Mouse (Mus musculus) hindbrain, embryonic 12.5 days (tissue): ENCODE results near the gene Pm20d1. TPM values are rescaled to one million over a fixed set of nuclear protein-coding genes. Genes with fewer than 3 reads are reported as not detected.
A peak's percentile ranks its signal among the peaks of the same experiment; 100 is the strongest.

Source experiments
- ATAC-seq: fragments of 200-750 bp; cut with Nextera tagmentation; 2 replicates; pipeline ENCODE4 v1.8.0; 2017; ENCODE audit warnings: moderate TSS enrichment; ENCODE audit not compliant: low FRiP score
- H3K27ac ChIP-seq: fragments of 300-500 bp; sonication (generic); 2 replicates; pipeline ENCODE4 v1.5.1; 2016; ENCODE audit warnings: mild to moderate bottlenecking
- H3K27me3 ChIP-seq: fragments of 300-500 bp; sonication (generic); 2 replicates; pipeline ENCODE4 v1.6.1; 2016; ENCODE audit warnings: mild to moderate bottlenecking
- H3K36me3 ChIP-seq: fragments of 300-500 bp; sonication (generic); 2 replicates; pipeline ENCODE4 v1.6.1; 2016; ENCODE audit warnings: mild to moderate bottlenecking
- H3K4me1 ChIP-seq: fragments of 300-500 bp; sonication (generic); 2 replicates; pipeline ENCODE4 v1.6.1; 2016
- H3K4me2 ChIP-seq: fragments of 300-500 bp; sonication (generic); replicated peaks from 2 replicates; pipeline ENCODE4 v1.6.1; 2016; ENCODE audit warnings: mild to moderate bottlenecking
- H3K4me3 ChIP-seq: fragments of 300-500 bp; sonication (generic); 2 replicates; pipeline ENCODE4 v1.5.1; 2016; ENCODE audit warnings: mild to moderate bottlenecking
- H3K9ac ChIP-seq: fragments of 300-500 bp; sonication (generic); 2 replicates; pipeline ENCODE4 v1.6.1; 2016; ENCODE audit warnings: mild to moderate bottlenecking, moderate library complexity
- H3K9me3 ChIP-seq: fragments of 300-500 bp; sonication (generic); replicated peaks from 2 replicates; pipeline ENCODE4 v1.6.1; 2016; ENCODE audit warnings: mild to moderate bottlenecking
- WGBS: fragments of 180-500 bp; shearing (Covaris S2); methylation state at CpG from one replicate; pipeline ENCODE4 v1.1.7; 2016; 5-methylcytosine and 5-hydroxymethylcytosine counted together
- polyA plus RNA-seq: library from polyadenylated mRNA; unstranded; fragments of >200 nt; fragmentation: Nextera tagmentation; extraction: Ambion mirVana; gene quantifications from 2 replicates; pipeline ENCODE4 v1.2.1, GENCODE M21; 2016

The Pm20d1 gene
- polyA plus RNA-seq, 1 experiment from 2014 or later = 0.35 TPM

GRCm38 (mm10) chr1:131839279-131839678, 42.1 kb downstream of the Pm20d1 start:
- Histone ChIP-seq H3K27me3 (no peaks in the 10 kb centered on the region; the same call in 1 of the 2 replicates), H3K36me3 (peaks cover 45% of the 10 kb centered on the region), H3K4me1 (no peaks in the 10 kb centered on the region), H3K27ac (no peak overlapping the region), H3K4me3 (no peak overlapping the region), H3K4me2 (no peak overlapping the region), H3K9ac (no peak overlapping the region), H3K9me3 (no peaks in the 10 kb centered on the region)
- no peak for ATAC-seq
- WGBS = 31% methylated on average over 2 of the region's 2 CpGs

- Histone ChIP-seq H3K36me3 (peaks cover 60% of the 10 kb centered on the region), H3K4me1 (no peaks in the 10 kb centered on the region), H3K9ac (no peak overlapping the region), H3K27ac (no peak overlapping the region), H3K4me3 (no peak overlapping the region), H3K4me2 (no peak overlapping the region), H3K27me3 (no peaks in the 10 kb centered on the region; the same call in 1 of the 2 replicates), H3K9me3 (no peaks in the 10 kb centered on the region)
- WGBS = 87% methylated on average over 4 of the region's 4 CpGs
- ATAC-seq = no peak
These were observed 45.0 kb downstream of the Pm20d1 start for GRCm38 (mm10) chr1:131842221-131842620.

GRCm38 (mm10) chr1:131843758-131844157, 46.6 kb downstream of the Pm20d1 start:
- no peak overlapping the region for H3K27ac ChIP-seq
- H3K27me3 ChIP-seq = no peaks in the 10 kb centered on the region; the same call in 1 of the 2 replicates
- H3K36me3 ChIP-seq = peaks cover 64% of the 10 kb centered on the region
- 97% methylated on average over 10 of the region's 10 CpGs for WGBS
- H3K9ac ChIP-seq = no peak overlapping the region
- H3K4me2 ChIP-seq = no peak overlapping the region
- no peak for ATAC-seq
- H3K9me3 ChIP-seq = no peaks in the 10 kb centered on the region
- no peaks in the 10 kb centered on the region for H3K4me1 ChIP-seq
- no peak overlapping the region for H3K4me3 ChIP-seq

GRCm38 (mm10) chr1:131844883-131845282, 47.7 kb downstream of the Pm20d1 start:
- peaks cover 62% of the 10 kb centered on the region for H3K36me3 ChIP-seq
- H3K27ac ChIP-seq = no peak overlapping the region
- no peaks in the 10 kb centered on the region for H3K9me3 ChIP-seq
- 36% methylated on average over 8 of the region's 8 CpGs for whole genome bisulfite sequencing
- no peaks in the 10 kb centered on the region for H3K4me1 ChIP-seq
- no peak overlapping the region for H3K4me2 ChIP-seq
- H3K9ac ChIP-seq = no peak overlapping the region
- no peaks in the 10 kb centered on the region for H3K27me3 ChIP-seq
- no peak overlapping the region for H3K4me3 ChIP-seq
- no peak for ATAC-seq

- Histone ChIP-seq H3K4me2 (no peak overlapping the region), H3K4me1 (no peaks in the 10 kb centered on the region), H3K27ac (no peak overlapping the region), H3K4me3 (no peak overlapping the region), H3K9ac (no peak overlapping the region), H3K27me3 (no peaks in the 10 kb centered on the region), H3K36me3 (peaks cover 49% of the 10 kb centered on the region), H3K9me3 (no peaks in the 10 kb centered on the region)
- ATAC-seq = no peak
- 86% methylated on average over 5 of the region's 5 CpGs for WGBS
These were observed 49.1 kb downstream of the Pm20d1 start for GRCm38 (mm10) chr1:131846255-131846654.

- Histone ChIP-seq H3K27ac (no peak overlapping the region), H3K27me3 (no peaks in the 10 kb centered on the region), H3K4me2 (no peak overlapping the region), H3K9me3 (no peaks in the 10 kb centered on the region), H3K9ac (no peak overlapping the region), H3K4me3 (no peak overlapping the region), H3K36me3 (no peaks in the 10 kb centered on the region), H3K4me1 (no peaks in the 10 kb centered on the region)
- ATAC-seq = no peak
- 80% methylated on average over 4 of the region's 4 CpGs for WGBS
These were observed 64.6 kb downstream of the Pm20d1 start for GRCm38 (mm10) chr1:131861811-131862210.

GRCm38 (mm10) chr1:131865596-131865995, 68.4 kb downstream of the Pm20d1 start:
- no peak overlapping the region for H3K27ac ChIP-seq
- ATAC-seq = no peak
- no peak overlapping the region for H3K4me2 ChIP-seq
- H3K4me3 ChIP-seq = no peak overlapping the region
- peaks cover 8% of the 10 kb centered on the region for H3K27me3 ChIP-seq
- 0 out of 2 replicates have a peak, but pooled peaks cover 6% of the 10 kb centered on the region for H3K4me1 ChIP-seq
- no peak overlapping the region for H3K9ac ChIP-seq
- no peaks in the 10 kb centered on the region for H3K36me3 ChIP-seq
- no peaks in the 10 kb centered on the region for H3K9me3 ChIP-seq
- 81% methylated on average over 5 of the region's 5 CpGs for WGBS

GRCm38 (mm10) chr1:131866304-131866999, 69.3 kb downstream of the Pm20d1 start:
- no peak overlapping the region for H3K4me3 ChIP-seq
- ATAC-seq = no peak; the same call in 1 of the 2 replicates
- peaks cover 8% of the 10 kb centered on the region for H3K27me3 ChIP-seq
- H3K27ac ChIP-seq = no peak overlapping the region
- H3K4me2 ChIP-seq = no peak overlapping the region
- H3K9me3 ChIP-seq = no peaks in the 10 kb centered on the region
- H3K36me3 ChIP-seq = no peaks in the 10 kb centered on the region
- H3K9ac ChIP-seq = no peak overlapping the region
- 0 out of 2 replicates have a peak, but pooled peaks cover 6% of the 10 kb centered on the region for H3K4me1 ChIP-seq
- 82% methylated on average over 6 of the region's 6 CpGs for WGBS

- under 1% methylated on average over 46 of the region's 46 CpGs for WGBS
- no peak within 1 kb of the TSS for H3K27ac ChIP-seq
- H3K27me3 ChIP-seq = peaks cover 8% of the 10 kb centered on the region
- peak within 1 kb of the TSS; percentile 53 for H3K4me3 ChIP-seq
- peak within 1 kb of the TSS; percentile 49 for H3K9ac ChIP-seq
- H3K9me3 ChIP-seq = no peaks in the 10 kb centered on the region
- ATAC-seq = peak; percentile 96
- 0 out of 2 replicates have a peak, but pooled peaks cover 6% of the 10 kb centered on the region for H3K4me1 ChIP-seq
- H3K36me3 ChIP-seq = no peaks in the 10 kb centered on the region
- H3K4me2 ChIP-seq = peak within 1 kb of the TSS; percentile 69
These were observed 70.1 kb downstream of the Pm20d1 start, which contains the start of gene Rab29 for GRCm38 (mm10) chr1:131867093-131867945. Gene Rab29 (plus strand): TSS chr1:131867224.

GRCm38 (mm10) chr1:131867946-131868290, 70.7 kb downstream of the Pm20d1 start:
- H3K36me3 ChIP-seq = no peaks in the 10 kb centered on the region
- H3K4me3 ChIP-seq = peak overlapping the region; percentile 53
- no peak overlapping the region for H3K27ac ChIP-seq
- no peaks in the 10 kb centered on the region for H3K9me3 ChIP-seq
- H3K4me1 ChIP-seq = 0 out of 2 replicates have a peak, but pooled peaks cover 6% of the 10 kb centered on the region
- peak overlapping the region; percentile 49; the same call in 1 of the 2 replicates for H3K9ac ChIP-seq
- 26% methylated on average over 10 of the region's 10 CpGs for WGBS
- no peak for ATAC-seq
- peaks cover 8% of the 10 kb centered on the region for H3K27me3 ChIP-seq
- H3K4me2 ChIP-seq = peak overlapping the region; percentile 69

GRCm38 (mm10) chr1:131869561-131869960, 72.4 kb downstream of the Pm20d1 start:
- H3K4me2 ChIP-seq = no peak overlapping the region
- no peaks in the 10 kb centered on the region for H3K36me3 ChIP-seq
- H3K27ac ChIP-seq = no peak overlapping the region
- no peak overlapping the region for H3K4me3 ChIP-seq
- no peak overlapping the region for H3K9ac ChIP-seq
- H3K4me1 ChIP-seq = 0 out of 2 replicates have a peak, but pooled peaks cover 6% of the 10 kb centered on the region
- H3K9me3 ChIP-seq = no peaks in the 10 kb centered on the region
- peaks cover 8% of the 10 kb centered on the region for H3K27me3 ChIP-seq
- no peak for ATAC-seq
- WGBS = 89% methylated on average over 2 of the region's 2 CpGs
